Mouse (Mus musculus) thymus, postnatal 0 days (tissue): ENCODE data around the gene Ptpn5. TPM values are rescaled to one million over a fixed set of nuclear protein-coding genes. Genes with fewer than 3 reads are reported as not detected.

Source experiments
- DNase-seq: peaks from one replicate; pipeline ENCODE4 v3.0.0-alpha.2; 2015; ENCODE audit warnings: low spot score
- polyA plus RNA-seq: library from polyadenylated mRNA; unstranded; fragments of >200 nt; fragmentation: Nextera tagmentation; extraction: Ambion mirVana; gene quantifications from 2 replicates; pipeline ENCODE4 v1.2.1, GENCODE M21; 2015

Ptpn5 gene
- polyA plus RNA-seq: 0.24 and 0.27 TPM in 2 replicates

- DNase-seq: no peak
Measured at GRCm38 (mm10) chr7:47133331-47133730, at the start of gene Ptpn5. Gene Ptpn5, minus strand, starts transcription at chr7:47133684.

DNA sequence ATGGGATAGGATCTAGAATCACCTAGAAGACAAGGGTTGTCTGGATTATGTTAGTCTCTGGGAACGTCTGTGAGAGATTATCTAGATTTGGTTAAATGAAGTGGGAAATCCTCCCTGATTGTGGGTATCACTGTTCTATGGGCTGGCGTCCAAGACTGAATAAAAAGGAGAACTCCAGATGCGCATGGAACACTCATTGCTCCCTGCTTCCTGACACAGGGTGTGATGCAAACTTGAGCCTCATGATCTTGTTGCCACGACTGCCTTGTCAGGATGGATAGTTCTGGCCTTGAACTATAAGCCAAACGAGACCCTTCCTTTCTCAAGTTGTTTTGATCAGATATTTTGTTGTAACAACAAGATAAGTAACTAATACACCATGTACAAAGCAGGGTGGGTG is 37.3 kb upstream of the Ptpn5 start:
- no peak for DNase-seq

DNA sequence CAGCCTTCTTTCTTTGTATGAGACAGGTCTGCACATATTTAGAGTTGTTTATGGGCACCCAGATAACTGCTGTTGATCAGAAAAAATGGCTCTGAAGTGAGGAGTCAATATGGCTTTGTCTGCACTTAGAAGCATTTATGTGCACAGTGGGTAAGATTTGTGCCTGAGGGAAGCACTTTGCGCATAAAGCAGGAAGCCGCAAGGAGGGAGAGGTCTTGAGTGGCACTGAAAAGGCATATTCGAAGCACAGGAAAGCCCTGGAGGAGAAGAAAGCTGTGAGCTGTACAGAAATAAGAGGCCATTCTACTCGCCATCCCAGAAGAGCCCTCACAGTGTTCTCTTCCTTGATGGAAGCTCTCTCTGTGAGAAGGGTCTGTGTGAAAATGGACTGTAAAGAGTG is 31.5 kb upstream of the Ptpn5 start:
- DNase-seq: no peak

DNA sequence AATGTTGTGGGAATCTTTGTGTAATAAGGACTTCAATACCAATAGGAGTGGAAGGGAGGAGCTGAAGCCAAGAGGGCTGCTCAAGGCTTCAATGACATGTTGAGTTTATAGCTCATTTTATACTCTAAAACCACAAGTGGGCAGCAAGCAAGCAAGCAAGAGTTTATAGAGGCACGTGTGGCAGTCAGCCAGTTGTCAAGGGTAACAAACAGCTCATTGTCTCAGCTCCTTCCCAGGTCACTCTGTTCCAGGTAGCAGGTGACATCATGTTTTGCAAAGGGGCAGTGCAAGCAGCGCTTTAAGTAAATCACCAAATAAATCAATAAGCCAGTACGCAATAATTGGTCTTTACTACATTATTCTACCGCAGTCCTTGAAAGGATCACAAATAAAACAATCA is 29.7 kb upstream of the Ptpn5 start:
- no peak for DNase-seq

DNA sequence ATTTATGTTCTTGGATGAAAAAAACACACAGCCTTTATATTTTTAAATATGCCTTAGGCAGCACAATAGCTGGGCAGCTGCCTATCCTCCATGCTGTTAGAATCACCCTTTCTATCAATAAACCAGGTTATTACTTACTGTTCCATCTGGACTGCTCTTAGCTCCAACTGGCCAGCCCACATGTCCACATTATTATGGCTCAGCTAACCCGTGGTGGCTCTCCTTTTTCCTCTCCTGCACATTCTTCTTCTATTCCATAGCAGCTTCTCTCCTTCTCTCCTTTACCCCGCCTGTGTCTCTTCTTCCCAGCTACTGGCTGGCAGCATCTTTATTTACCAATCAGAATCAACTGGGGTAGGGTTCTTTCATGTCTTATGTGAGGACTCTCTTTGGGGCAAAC is 25.0 kb upstream of the Ptpn5 start:
- DNase-seq: no peak

GRCm38 (mm10) chr7:47157743-47158142 is 24.3 kb upstream of the Ptpn5 start:
- DNase-seq: no peak

DNA sequence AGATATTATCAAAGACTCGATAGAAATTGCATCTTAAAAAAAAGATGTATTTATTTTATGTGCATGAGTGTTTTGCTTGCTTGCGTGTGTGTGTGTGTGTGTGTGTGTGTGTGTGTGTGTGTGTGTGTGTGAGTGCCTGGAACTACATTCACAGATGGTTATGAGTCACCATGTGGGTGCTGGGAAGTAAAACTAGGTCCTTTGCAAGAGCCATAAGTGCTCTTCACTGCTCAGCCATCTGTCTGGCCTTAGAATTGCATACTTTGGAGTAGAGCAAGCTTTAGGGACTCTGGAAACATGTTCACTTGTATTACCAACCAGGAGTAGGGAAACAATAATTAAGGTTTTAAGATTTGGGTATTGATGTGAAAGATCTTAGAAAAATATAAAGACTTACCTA is 22.4 kb upstream of the Ptpn5 start:
- no peak for DNase-seq

GRCm38 (mm10) chr7:47155396-47155795 is 21.9 kb upstream of the Ptpn5 start:
- no peak for DNase-seq

- peak; percentile 63 for DNase-seq
Measured at GRCm38 (mm10) chr7:47150420-47151061, 17.1 kb upstream of the Ptpn5 start.

GRCm38 (mm10) chr7:47148298-47148697 is 14.8 kb upstream of the Ptpn5 start:
- no peak for DNase-seq

DNA sequence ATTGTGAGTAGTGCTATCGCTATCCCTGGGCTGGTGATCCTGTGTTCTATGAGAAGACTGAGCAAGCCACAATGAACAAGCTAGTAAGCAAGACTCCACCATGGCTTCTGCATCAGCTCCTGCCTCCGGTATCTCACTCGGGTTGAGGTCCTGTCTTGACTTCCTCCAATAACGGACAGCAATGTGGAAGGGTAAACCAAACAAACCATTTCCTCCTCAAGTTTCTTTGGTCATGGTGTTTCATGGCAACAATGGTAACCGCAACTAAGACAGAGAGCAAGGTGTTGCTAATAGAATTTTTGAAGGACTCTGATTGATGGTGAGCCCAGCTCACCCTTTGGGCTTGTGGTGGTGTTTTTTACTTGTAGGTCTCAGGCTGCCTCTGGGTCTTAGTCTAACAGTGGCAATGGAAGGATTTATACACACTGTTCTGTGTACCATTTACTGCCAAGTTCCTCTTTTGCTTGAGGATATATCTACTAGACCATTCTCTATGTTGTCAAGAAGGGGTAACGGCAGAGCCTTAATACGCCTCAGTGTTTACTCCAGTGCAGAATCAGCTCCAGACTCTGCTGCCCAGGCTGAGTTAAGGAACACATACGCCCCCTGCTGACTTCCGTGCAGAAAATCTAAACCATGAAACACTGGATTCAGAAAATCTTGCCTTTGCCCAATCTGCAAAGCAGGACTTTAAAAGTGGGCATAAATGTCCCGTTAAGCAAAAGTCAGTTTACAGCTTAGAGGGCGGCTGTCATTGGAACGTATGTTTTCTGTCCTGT is 12.7 kb upstream of the Ptpn5 start:
- peak; percentile 18 for DNase-seq

DNA sequence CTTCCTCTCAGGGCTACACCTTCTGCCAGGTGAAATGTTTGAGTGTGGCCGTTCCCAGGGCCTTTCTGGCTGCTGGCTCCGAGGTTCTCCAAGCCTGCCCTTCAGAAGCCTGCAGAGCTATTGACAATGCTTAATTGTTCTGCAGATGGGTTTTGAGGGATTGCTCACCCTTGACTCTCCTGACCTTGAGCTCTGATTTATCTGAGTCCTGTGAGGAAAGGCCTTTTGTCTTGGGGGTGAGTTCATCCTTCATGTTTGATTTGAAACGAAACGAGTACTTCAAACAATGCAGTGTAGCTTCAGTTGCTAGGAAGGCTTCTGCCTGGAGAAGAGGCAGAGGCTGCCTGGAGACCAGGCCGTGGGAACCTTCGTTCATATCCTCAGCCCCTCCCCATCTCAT is 10.8 kb upstream of the Ptpn5 start:
- DNase-seq: no peak

DNA sequence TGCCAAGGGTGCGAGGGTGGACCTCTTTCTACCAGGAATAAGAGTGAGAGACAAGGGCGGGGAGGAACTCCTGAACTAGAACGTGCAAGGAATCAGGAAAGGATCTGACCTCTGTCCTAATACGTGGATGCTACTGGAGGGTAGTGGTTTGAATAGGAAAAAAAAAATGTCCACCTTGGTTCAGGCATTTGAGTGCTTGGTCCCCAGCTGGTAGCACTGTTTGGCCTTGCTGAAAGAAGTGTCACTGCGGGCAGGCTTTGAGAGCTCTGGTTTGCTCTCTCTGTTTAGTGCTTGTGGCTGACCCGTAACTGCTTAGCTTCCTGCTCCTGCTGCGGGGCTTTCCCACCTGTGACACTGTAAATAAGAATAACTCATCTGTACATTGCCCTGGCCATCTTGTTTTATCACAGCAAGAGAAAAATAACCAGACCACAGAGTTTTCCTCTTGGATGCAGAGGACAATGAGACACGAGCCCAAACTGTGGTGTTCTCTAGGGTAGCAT is 6.4 kb upstream of the Ptpn5 start:
- no peak for DNase-seq

DNA sequence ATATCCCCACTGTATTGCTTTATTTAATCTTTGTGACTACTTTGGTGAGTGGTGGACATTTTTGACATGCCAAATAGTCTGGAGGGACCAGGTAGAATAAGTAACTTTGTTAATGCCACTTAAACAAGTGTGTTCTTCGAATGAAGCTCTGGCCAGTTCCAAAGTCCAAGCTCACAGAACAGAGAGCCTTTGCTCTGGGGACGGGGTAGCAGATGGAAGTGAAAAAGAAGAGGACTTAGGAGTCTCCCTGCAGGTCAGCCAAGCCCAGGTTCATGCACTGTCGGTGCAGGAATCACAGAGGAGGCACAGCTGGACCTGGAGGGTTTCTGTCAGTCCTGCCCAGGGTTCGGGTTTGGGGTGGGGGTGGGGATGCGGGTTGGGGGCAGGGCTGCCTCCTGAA is 1.1 kb upstream of the Ptpn5 start:
- no peak for DNase-seq

- no peak for DNase-seq
Measured at GRCm38 (mm10) chr7:47132931-47133260, 588 bp downstream of the Ptpn5 start.

DNA sequence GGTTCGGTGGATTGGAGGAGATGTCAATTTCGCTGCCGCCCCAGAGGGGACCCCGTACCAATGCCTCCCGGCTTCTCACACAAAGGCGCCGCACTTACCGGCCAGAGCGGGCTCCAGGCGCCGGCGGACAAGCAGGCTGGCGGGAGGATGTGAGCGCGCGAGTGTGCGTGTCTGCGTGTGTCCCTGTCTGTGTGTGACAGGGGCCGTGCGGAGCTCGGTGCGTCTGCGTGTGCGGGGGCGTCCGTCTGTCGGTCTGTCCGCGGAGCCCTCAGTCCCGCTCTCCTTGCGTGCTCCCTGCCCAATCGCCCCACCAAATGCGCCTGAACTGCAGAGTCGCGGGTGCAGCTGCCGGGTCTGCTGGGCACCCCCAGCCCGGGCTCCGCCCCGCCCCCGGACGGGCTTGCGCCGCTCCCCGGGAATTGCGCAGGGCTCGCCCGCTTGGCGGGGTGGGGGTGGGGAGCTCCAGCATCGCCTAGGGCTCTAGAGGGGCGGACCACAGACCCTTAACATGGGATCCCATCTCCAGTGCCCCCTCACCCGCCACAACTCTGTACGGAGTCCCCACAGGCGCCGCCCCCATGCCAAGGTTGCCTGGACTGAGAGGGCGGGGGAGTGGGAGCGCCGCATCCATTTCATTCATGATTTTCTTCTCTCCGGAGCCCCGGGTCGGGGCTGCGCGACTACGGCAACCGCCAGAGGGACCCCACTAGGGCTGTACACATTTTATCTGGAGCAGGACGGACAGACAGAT is 1.1 kb downstream of the Ptpn5 start:
- DNase-seq: no peak

- no peak for DNase-seq
Measured at GRCm38 (mm10) chr7:47131840-47132179, 1.7 kb downstream of the Ptpn5 start.

DNA sequence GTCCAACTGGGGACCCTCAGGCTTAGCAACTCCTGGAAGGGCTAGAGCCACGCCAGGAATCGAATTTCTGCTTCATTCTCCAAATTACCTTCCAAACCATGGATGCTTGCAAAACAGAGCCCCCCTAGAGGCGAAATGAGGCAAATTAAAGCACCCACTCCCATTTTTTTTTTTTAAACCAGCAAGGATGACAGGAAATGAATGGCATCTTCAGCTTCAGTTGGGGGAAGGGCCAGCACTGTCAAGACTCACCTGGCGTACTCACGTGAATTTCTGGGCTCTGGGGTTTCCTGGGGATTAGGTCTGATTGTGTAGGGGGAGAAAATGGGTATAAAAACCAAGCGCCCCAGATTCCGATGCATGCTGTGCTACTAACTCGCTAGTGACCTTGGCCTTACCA is 2.2 kb downstream of the Ptpn5 start:
- no peak for DNase-seq

GRCm38 (mm10) chr7:47122026-47122425 is 11.5 kb downstream of the Ptpn5 start:
- no peak for DNase-seq

- DNase-seq: no peak
Measured at GRCm38 (mm10) chr7:47116666-47117065, 16.8 kb downstream of the Ptpn5 start.

DNA sequence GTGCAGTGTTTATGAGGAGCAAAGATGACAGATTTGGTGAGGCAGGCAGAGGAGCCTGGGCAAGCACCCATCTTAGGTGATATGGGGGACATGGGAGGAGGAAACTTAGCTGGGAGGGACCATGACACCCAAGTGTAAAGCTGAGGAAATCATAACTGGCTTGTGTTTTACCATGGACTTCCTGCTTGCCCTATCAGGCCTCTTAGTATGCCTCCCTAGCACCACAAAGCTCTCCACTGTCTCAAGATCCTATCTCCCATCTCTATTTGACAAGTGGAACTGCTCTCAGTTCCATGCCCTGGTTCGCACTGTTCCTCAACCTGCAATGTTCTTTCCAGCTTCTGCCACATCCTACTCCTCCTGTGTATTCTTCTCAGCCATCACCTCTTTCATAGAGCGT is 18.0 kb downstream of the Ptpn5 start:
- no peak for DNase-seq

DNA sequence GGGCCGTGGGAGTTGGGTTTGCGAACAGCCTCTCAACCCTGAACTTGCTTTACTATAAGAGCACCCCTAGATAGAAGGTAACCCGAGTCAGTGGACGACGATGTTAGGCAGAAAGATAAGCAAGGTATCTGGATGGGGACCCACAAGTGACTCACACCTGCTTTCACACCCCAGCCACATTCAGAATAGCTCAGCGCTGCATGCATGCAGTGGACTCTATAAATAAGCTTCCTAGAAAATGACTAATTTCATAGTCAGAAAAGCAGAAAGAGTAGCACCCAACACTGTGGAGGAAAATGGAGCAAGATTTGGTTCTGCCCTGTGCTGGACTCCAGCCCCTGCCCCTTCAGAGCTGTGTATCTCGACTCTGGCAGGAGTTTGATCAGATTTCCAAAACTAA is 20.1 kb downstream of the Ptpn5 start:
- no peak for DNase-seq
